Mouse (Mus musculus) embryonic fibroblast, embryonic 13.5 days (primary cell): ENCODE data around the gene Scmh1.

Experiments used
- CTCF ChIP-seq: IDR thresholded peaks from 2 replicates; pipeline ENCODE4 v1.5.1; 2011; ENCODE audit warnings: mild to moderate bottlenecking, control low read depth, low read length, moderate library complexity, borderline replicate concordance; ENCODE audit not compliant: insufficient read depth
- POLR2A ChIP-seq: IDR thresholded peaks from 2 replicates; pipeline ENCODE4 v1.6.1; 2011; ENCODE audit warnings: low read depth, mild to moderate bottlenecking, control low read depth, low read length, moderate library complexity

GRCm38 (mm10) chr4:120556592-120556991 lies 151.5 kb downstream of the Scmh1 start:
- TF ChIP-seq CTCF (no peak), POLR2A (no peak)
